Mouse (Mus musculus) left cerebral cortex, postnatal 36 days (tissue): Measurements from ENCODE around the gene Vmn1r226. TPM values are rescaled to one million over a fixed set of nuclear protein-coding genes. Genes with fewer than 3 reads are reported as not detected.

Experiments used
- DNase-seq, 2 experiments: peaks; one replicate each; pipeline ENCODE4 v3.0.0; 2021 to 2022; ENCODE audit warnings: low spot score in 2 of 2, mixed read lengths in 1 of 2
- intact Hi-C: fragments of 180-260 bp; cut with DNase I; formaldehyde crosslinking; loops from one replicate; pipeline ENCODE4 v1.15.1; 2025
- total RNA-seq, 2 experiments: library from RNA; stranded (reverse); gene quantifications; 2 replicates each; pipeline ENCODE4 v1.2.3; 2021

Vmn1r226 gene
- not detected for total RNA-seq

DNA sequence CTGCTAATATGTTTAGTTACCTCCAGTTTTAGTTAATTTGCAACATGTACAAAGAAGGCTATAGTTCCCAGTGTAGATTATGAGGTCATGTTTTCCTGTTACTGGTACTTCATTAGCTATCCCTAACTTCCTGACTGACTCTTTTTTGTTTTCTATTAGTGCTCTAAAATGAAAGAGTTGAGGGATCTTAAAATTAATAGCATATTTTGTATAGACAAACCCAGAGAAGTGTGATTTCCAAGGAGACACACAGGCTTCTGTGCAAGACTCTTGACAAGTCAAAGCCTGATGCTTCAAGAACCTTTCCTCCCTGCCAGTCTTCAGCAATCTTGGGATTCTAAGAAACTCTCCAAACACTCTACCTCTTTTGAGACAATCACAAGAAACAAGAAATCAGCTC is at the start of gene Vmn1r226:
TSS of gene Vmn1r226 (plus strand) at position 301 of the 400 bp plus-strand sequence.
- no peak for DNase-seq
- intact Hi-C loops: no loop called here

DNA sequence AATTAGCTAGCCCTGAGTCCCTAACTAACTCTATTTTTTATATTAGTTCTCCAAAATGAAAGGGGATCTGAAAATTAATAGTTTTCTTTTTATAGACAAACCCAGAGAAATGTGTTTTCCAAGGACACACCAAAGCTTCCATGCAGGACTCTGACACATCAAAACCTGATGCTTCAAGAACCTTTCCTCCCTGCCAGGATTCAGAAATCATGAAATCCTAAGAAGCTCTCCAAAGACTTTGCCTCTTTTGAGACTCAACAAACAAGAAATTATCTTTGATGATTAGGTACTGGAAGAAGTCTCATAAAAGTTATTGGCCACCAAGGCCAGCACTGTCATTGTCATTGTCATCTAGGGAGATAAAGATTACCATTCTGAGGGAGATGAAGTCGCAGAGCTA is 46.9 kb downstream of the Vmn1r226 start, which contains the start of gene Vmn1r227:
TSS of gene Vmn1r227 (plus strand) at position 301 of the 400 bp plus-strand sequence.
- DNase-seq: no peak

More for the DNA sequence above, 46.9 kb downstream of the Vmn1r226 start, which contains the start of gene Vmn1r227:
- intact Hi-C loops: no loop called here

Other genes with a start within 250 kb of the Vmn1r226 start
- under 1 TPM in 1 of 2 experiments, not detected in 1; 0.07 TPM for gene Vmn2r108, start 201.5 kb upstream of the Vmn1r226 start, total RNA-seq
- gene Vmn1r225, start 184.7 kb upstream of the Vmn1r226 start, total RNA-seq: not detected
- not detected for gene Vmn2r109, start 118.1 kb upstream of the Vmn1r226 start, total RNA-seq
- not detected for gene Vmn2r110, start 86.4 kb upstream of the Vmn1r226 start, total RNA-seq
- not detected for gene Fpr-rs3, start 58.0 kb upstream of the Vmn1r226 start, total RNA-seq
- not detected for gene Vmn1r227, start 47.0 kb downstream of the Vmn1r226 start, total RNA-seq
- gene Vmn1r228, start 103.3 kb downstream of the Vmn1r226 start, total RNA-seq: not detected
- under 1 TPM in 1 of 2 experiments, not detected in 1; 0.14 TPM for gene Vmn1r229, start 128.7 kb downstream of the Vmn1r226 start, total RNA-seq
- not detected for gene Vmn1r230, start 157.6 kb downstream of the Vmn1r226 start, total RNA-seq
- not detected for gene Vmn1r231, start 222.2 kb downstream of the Vmn1r226 start, total RNA-seq
- not detected for gene Vmn1r232, start 236.9 kb downstream of the Vmn1r226 start, total RNA-seq